Mouse (Mus musculus) brain, embryonic 14.5 days (tissue): ENCODE measurements at regions not wholly inside any gene's neighbourhood (a gene's known extent, or its start where the extent isn't known, plus 50 kb on each side); places are given as distances from the start of the nearest gene placed in this dataset.
A peak's percentile ranks its signal among the peaks of the same experiment; 100 is the strongest.

Experiments used
- DNase-seq: peaks from one replicate; pipeline ENCODE4 v3.0.0-alpha.2; 2011; ENCODE audit warnings: low read depth
- CTCF ChIP-seq: fragments of 200-500 bp; IDR thresholded peaks from 2 replicates; pipeline ENCODE4 v1.5.1; 2012; ENCODE audit warnings: inconsistent platforms, mild to moderate bottlenecking, moderate library complexity, borderline replicate concordance; ENCODE audit not compliant: insufficient read depth, insufficient read length; ENCODE audit errors: extremely low read depth
- POLR2A ChIP-seq: fragments of 200-500 bp; IDR thresholded peaks from 2 replicates; pipeline ENCODE4 v1.6.1; 2012; ENCODE audit warnings: mild to moderate bottlenecking, inconsistent platforms, borderline replicate concordance; ENCODE audit not compliant: poor library complexity, insufficient read depth, insufficient read length, severe bottlenecking; ENCODE audit errors: extremely low read depth

DNA sequence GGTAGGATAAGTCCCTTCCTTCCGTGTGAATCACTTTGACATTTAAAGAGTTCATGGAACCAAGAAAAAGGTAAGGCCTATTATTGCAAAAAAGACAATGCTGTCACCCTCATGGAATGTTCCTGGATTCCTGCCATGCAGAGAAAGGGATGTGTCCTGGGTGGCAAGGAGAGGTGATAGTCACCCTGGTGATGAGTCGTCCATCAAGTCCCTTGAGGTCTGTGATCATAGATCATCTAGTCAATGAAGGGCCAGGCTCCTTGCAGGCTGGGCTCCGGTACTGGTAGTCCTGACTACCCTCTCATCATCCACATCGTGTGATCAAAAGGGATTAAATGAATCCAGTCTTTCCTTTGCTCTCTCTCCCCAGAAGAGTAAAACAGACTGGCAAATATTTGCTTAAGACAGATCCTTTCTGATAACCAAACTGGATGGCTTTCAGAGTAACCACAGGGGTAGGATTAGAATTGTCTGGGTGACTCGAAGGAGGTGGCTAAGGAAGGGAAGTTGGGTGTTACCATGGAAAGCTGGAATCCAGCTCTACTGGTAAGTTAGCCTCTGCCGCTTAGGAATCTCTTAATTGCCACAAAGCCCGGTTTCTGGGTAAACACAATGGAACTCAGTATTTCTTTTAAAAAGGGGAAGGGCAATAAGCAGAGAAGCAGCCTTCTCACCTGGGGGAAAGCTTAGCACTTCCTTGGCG lies 253.2 kb downstream of the Ikzf2 start:
- DNase-seq, result no peak
- TF ChIP-seq POLR2A (no peak), CTCF (no peak)

DNA sequence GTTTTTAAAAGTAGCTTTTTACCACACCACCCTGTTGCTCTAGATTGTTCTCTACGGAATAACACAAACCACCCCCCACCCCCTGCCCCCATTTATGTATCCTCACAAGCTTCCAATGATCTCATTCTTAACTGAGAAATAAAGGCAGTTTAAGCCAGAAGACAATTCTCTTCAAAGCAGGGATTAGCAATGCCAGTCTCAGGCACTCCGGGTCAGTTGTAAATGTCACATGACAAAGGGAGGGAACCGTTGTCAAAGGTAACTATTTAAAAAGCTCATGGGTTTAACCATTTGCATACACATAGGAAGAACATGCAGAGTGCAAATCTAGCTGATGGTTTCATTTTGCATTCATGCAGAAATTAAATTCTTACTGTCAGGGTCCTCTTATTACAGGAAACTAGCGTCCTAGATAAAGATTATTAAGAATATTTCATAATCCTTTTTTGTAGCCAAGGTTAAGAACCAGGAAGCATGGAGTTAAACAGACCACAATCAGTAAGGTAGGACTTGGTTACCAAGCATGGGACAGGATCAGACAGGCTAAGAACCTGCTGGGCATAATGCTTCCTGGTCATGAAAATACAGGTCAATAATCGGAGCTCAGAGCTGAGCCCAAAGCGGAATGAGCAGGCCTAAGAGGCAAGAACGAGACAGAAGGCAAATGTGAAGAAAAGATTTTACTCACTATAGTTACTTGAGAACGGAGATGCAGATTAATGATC lies 256.2 kb downstream of the Ikzf2 start:
- no peak for DNase-seq
- TF ChIP-seq CTCF, result no peak
- TF ChIP-seq POLR2A, result no peak

GRCm38 (mm10) chr1:69429632-69430031 lies 257.4 kb downstream of the Ikzf2 start:
- DNase-seq, result peak; percentile 64
- TF ChIP-seq POLR2A, result no peak
- TF ChIP-seq CTCF, result no peak

GRCm38 (mm10) chr1:69397676-69398075 lies 289.4 kb downstream of the Ikzf2 start:
- TF ChIP-seq POLR2A, result no peak
- DNase-seq, result no peak

DNA sequence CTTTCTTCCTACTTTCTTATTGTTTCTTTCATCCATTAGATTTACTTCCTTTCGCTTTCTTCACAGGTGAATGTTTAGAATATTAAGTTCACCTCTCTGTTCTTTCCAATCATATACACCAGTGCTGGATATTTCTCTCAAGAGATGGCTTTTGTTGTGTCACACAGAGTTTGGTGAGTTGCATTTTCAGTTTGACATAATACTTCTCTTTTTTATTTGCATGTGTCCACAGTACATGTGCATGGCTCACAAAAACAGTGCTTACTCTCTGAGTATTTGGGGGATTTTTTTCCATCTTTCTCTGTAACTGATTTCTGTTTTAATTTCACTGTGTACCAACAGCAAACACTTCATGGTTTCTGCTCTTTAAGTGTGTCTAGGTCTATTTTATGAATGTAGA lies 274.5 kb upstream of the Erbb4 start:
- TF ChIP-seq POLR2A (no peak), CTCF (no peak)
- DNase-seq, result no peak

- no peak for TF ChIP-seq CTCF
- no peak for TF ChIP-seq POLR2A
- DNase-seq, result no peak
Measured at GRCm38 (mm10) chr1:69379741-69380140, 271.9 kb upstream of the Erbb4 start.

GRCm38 (mm10) chr1:69376923-69377706 lies 269.3 kb upstream of the Erbb4 start:
- TF ChIP-seq POLR2A (no peak), CTCF (no peak)
- no peak for DNase-seq

- DNase-seq, result no peak
- no peak for TF ChIP-seq CTCF
- TF ChIP-seq POLR2A, result no peak
Measured at GRCm38 (mm10) chr1:69375246-69375645, 267.4 kb upstream of the Erbb4 start.

DNA sequence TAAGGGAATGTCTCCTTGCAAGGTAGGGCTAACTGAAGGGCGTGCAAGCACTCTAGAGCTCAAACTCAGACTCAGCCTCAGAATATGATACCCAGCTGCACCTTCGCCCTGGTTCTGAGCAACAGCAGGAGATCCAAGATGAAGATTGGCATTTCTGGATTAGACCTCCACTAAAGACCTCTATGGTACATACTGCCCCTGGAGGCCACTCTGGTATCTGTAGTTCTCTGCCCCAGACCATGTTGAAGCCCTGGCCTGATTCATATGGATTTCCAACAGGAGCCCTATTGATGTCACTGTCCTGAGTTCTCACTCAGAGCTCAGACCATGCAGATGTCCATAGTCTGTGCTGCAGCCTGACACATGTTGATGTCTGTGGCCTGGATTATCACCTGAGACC lies 262.2 kb upstream of the Erbb4 start:
- TF ChIP-seq POLR2A, result no peak
- TF ChIP-seq CTCF, result no peak
- DNase-seq, result no peak

- TF ChIP-seq POLR2A, result no peak
- TF ChIP-seq CTCF, result no peak
- DNase-seq, result no peak
Measured at GRCm38 (mm10) chr1:69367531-69367930, 259.7 kb upstream of the Erbb4 start.

DNA sequence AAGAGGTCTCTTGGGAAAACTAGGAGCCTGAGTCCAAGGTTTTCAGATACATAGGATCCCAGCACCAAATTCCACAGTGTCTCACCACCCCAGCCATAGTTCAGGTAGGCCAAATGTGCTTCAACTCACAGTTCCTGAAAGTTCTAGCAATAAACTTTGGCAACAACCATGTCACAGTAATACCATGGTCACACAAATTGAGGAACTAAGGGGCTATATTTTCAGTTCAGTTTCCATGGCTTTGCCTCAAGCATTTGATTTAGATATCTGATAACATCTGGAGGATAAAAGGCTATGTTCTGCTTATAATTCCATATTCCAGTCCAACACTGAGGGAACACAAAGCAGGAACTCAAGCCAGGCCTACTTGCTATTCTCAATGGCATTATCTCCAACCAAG lies 256.2 kb upstream of the Erbb4 start:
- DNase-seq, result no peak
- TF ChIP-seq POLR2A, result no peak
- TF ChIP-seq CTCF, result no peak
